Mouse (Mus musculus) lung, postnatal 0 days (tissue): Measurements from ENCODE around the gene Gpx5. TPM values are rescaled to one million over a fixed set of nuclear protein-coding genes. Genes with fewer than 3 reads are reported as not detected.

ENCODE experiments used
- ATAC-seq: fragments of 200-750 bp; cut with Nextera tagmentation; 2 replicates; pipeline ENCODE4 v1.8.0; 2017; ENCODE audit warnings: moderate library complexity
- DNase-seq: peaks from one replicate; pipeline ENCODE4 v3.0.0-alpha.2; 2016; ENCODE audit warnings: low spot score
- H3K27ac ChIP-seq: fragments of 300-500 bp; sonication (generic); 2 replicates; pipeline ENCODE4 v1.5.1; 2014; ENCODE audit warnings: antibody characterized with exemption, mild to moderate bottlenecking, low read length, mixed read lengths
- H3K27me3 ChIP-seq: fragments of 300-500 bp; sonication (generic); replicated peaks from 2 replicates; pipeline ENCODE4 v1.6.1; 2014; ENCODE audit warnings: low read length, mixed read lengths; ENCODE audit not compliant: insufficient read depth
- H3K36me3 ChIP-seq: fragments of 300-500 bp; sonication (generic); 2 replicates; pipeline ENCODE4 v1.6.1; 2014; ENCODE audit warnings: low read length, mixed read lengths; ENCODE audit not compliant: insufficient read depth
- H3K4me1 ChIP-seq: fragments of 300-500 bp; sonication (generic); 2 replicates; pipeline ENCODE4 v1.6.1; 2014; ENCODE audit warnings: antibody characterized with exemption, low read depth, low read length, mixed read lengths; ENCODE audit not compliant: insufficient read depth
- H3K4me2 ChIP-seq: fragments of 300-500 bp; sonication (generic); replicated peaks from 2 replicates; pipeline ENCODE4 v1.6.1; 2014; ENCODE audit warnings: low read depth, mild to moderate bottlenecking, low read length, moderate library complexity, mixed read lengths
- H3K4me3 ChIP-seq: fragments of 300-500 bp; sonication (generic); 2 replicates; pipeline ENCODE4 v1.5.1; 2014; ENCODE audit warnings: low read depth, low read length
- H3K9ac ChIP-seq: fragments of 300-500 bp; sonication (generic); replicated peaks from 2 replicates; pipeline ENCODE4 v1.6.1; 2014; ENCODE audit warnings: low read depth, mild to moderate bottlenecking
- H3K9me3 ChIP-seq: fragments of 300-500 bp; sonication (generic); 2 replicates; pipeline ENCODE4 v1.6.1; 2016; ENCODE audit warnings: low read length, mixed read lengths
- CTCF ChIP-seq: IDR thresholded peaks from 2 replicates; pipeline ENCODE4 v1.5.1; 2016; ENCODE audit warnings: antibody characterized with exemption, mild to moderate bottlenecking
- EP300 ChIP-seq: IDR thresholded peaks from 2 replicates; pipeline ENCODE4 v1.6.1; 2016; ENCODE audit warnings: antibody characterized with exemption, mild to moderate bottlenecking, control low read depth
- WGBS: fragments of 180-500 bp; shearing (Covaris S2); extraction: QIAGEN DNeasy Blood & Tissue Kit; methylation state at CpG from one replicate; pipeline ENCODE4 v1.1.7; 2014; 5-methylcytosine and 5-hydroxymethylcytosine counted together
- polyA plus RNA-seq: library from polyadenylated mRNA; unstranded; fragments of >200 nt; fragmentation: Nextera tagmentation; extraction: Ambion mirVana; gene quantifications from 2 replicates; pipeline ENCODE4 v1.2.1, GENCODE M21; 2015

The Gpx5 gene
- polyA plus RNA-seq, 1 experiment from 2014 or later: not detected

DNA sequence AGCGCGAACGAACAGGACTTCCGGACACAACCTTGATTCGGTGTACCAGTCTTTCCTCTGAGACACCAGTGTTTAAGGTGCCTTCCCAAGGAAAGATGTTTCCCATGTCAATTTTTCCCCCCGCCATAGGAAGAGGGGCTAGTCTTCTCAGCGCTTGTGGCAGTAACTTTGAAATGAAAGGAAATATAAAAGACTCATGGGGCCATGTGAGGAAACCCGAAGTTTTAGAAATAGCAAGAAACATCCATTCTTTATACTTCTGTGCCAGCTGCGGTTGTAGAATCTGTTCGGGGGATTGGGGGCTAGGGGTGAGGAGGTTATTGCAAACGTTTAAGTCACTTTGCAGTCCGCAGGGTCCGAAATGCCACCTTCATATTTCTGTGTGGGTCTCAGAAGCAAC is 49.3 kb downstream of the Gpx5 start:
- no peak for ATAC-seq
- H3K36me3 ChIP-seq: no peaks in the 10 kb centered on the region
- no peaks in the 10 kb centered on the region for H3K27me3 ChIP-seq
- no peak overlapping the region; the same call in 1 of the 2 replicates for H3K4me3 ChIP-seq
- TF ChIP-seq EP300 (no peak), CTCF (no peak)
- no peaks in the 10 kb centered on the region for H3K4me1 ChIP-seq
- no peaks in the 10 kb centered on the region for H3K9me3 ChIP-seq
- peak overlapping the region; percentile 39; the same call in 1 of the 2 replicates for H3K4me2 ChIP-seq
- no peak overlapping the region for H3K27ac ChIP-seq
- WGBS: 17% methylated on average over 13 of the region's 13 CpGs
- no peak for DNase-seq
- no peak overlapping the region for H3K9ac ChIP-seq

DNA sequence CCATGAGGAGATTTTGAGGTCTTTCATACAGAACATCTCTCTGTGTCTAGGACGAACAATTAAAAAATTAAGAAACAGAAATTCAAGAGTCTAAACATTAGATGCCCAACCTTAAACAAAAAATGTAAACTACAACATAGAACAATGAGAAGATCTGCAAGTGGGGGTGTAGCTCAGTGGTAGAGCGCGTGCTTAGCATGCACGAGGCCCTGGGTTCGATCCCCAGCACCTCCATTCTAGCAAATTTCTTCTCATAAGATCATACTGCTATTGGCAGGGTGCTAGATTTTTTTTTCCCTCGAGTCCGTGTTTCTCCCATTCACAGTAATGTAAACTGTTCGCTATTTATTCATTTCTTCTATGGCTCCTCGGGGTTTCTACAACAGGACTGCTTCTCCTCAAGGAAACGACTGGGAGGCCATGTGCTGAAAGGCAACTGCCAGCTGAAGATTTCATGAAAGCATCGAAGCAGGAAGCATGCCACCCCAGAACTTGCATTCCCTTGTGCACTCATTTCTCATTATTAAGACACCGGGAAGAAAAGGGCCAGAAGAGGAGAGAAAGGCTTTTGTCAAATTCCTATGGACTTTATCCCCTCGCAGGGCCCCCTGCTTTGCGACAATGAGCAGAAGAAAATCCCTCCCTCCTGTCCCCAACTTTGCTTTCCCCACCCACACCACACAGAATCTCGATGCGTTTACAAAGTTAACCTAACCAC is 50.0 kb downstream of the Gpx5 start:
- Histone ChIP-seq H3K9ac (no peak overlapping the region), H3K9me3 (no peaks in the 10 kb centered on the region), H3K4me2 (peak overlapping the region; percentile 39; the same call in 1 of the 2 replicates), H3K4me3 (no peak overlapping the region; the same call in 1 of the 2 replicates), H3K27me3 (no peaks in the 10 kb centered on the region), H3K4me1 (no peaks in the 10 kb centered on the region), H3K27ac (no peak overlapping the region), H3K36me3 (no peaks in the 10 kb centered on the region)
- TF ChIP-seq EP300: no peak
- TF ChIP-seq CTCF: no peak
- DNase-seq (no peak), ATAC-seq (no peak)
- 10% methylated on average over 16 of the region's 16 CpGs for whole genome bisulfite sequencing

DNA sequence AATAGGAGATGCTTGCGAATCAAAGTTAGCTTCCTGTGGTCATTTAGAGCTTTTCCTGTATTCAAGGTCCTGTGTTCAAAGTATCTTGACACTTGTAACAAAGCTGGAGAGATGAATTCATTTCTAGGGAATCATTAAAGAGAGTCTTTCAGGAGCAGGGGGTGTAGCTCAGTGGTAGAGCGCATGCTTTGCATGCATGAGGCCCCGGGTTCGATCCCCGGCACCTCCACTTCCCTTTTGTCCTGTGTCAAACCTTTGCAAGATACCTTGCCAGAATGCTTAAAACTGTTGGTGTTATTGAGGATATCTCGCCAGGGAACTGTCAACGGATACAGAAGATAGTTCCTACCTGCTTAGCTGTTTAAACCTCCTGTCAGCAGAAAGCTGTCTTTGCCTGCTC is 51.7 kb downstream of the Gpx5 start:
- no peak overlapping the region for H3K4me2 ChIP-seq
- H3K9me3 ChIP-seq: no peaks in the 10 kb centered on the region
- no peaks in the 10 kb centered on the region for H3K27me3 ChIP-seq
- ATAC-seq: no peak
- WGBS: 15% methylated on average over 7 of the region's 7 CpGs
- H3K4me3 ChIP-seq: no peak overlapping the region
- no peak for TF ChIP-seq CTCF
- no peak for TF ChIP-seq EP300
- no peak overlapping the region for H3K27ac ChIP-seq
- H3K36me3 ChIP-seq: no peaks in the 10 kb centered on the region
- no peak for DNase-seq
- H3K4me1 ChIP-seq: no peaks in the 10 kb centered on the region
- H3K9ac ChIP-seq: no peak overlapping the region

DNA sequence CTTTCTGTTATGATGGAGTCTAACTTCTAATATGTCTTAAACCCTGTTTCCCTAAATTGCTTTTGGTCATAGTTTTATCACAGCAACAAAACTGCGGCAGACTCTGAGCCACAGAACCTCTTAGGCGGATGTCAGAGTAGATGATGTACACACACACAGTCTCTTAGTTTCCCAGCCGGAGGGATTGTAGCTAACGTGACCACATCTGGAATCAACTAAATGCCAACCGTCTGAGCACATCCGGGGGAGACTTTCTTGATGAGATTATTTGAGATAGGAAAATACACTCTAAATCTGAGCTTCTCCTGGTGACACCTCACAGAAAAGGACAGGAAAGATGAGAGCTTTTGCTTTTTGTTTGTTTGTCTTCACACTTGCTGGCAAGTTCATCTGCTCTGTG is 55.4 kb downstream of the Gpx5 start:
- Histone ChIP-seq H3K9me3 (no peaks in the 10 kb centered on the region), H3K27ac (no peak overlapping the region), H3K27me3 (no peaks in the 10 kb centered on the region), H3K9ac (no peak overlapping the region), H3K4me3 (no peak overlapping the region), H3K4me2 (no peak overlapping the region), H3K36me3 (no peaks in the 10 kb centered on the region), H3K4me1 (no peaks in the 10 kb centered on the region; the same call in 1 of the 2 replicates)
- WGBS: 67% methylated on average over 6 of the region's 6 CpGs
- TF ChIP-seq EP300 (no peak), CTCF (no peak)
- DNase-seq (no peak), ATAC-seq (no peak)

DNA sequence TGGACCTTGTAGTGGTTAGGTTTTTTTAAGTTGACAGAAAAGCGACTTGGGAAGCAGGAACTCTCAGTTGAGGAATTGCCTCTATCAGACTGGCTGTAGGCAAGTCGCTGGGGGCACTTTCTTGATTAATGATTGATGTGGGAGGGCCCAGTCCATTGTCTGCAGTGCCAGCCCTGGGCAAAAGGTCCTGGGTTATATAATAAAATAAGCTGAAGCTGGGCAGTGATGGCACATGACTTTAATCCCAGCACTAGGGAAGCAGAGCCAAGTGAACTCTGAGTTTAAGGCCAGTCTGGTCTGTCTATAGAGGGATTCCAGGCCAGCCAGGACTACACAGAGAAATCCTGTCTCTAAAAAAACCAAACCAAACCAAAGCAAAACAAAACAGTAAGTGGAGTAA is 55.8 kb downstream of the Gpx5 start:
- Histone ChIP-seq H3K9ac (no peak overlapping the region), H3K4me1 (no peaks in the 10 kb centered on the region; the same call in 1 of the 2 replicates), H3K4me3 (no peak overlapping the region), H3K36me3 (no peaks in the 10 kb centered on the region), H3K4me2 (no peak overlapping the region), H3K27ac (no peak overlapping the region), H3K9me3 (no peaks in the 10 kb centered on the region), H3K27me3 (no peaks in the 10 kb centered on the region)
- DNase-seq (no peak), ATAC-seq (no peak)
- TF ChIP-seq CTCF (no peak), EP300 (no peak)
- WGBS: 46% methylated on average over 2 of the region's 2 CpGs

Other genes starting within 250 kb of the Gpx5 start
- not detected in 2 replicates for gene Olfr1370, start 217.8 kb downstream of the Gpx5 start, polyA plus RNA-seq
- gene Olfr1369-ps1, start 181.2 kb downstream of the Gpx5 start, polyA plus RNA-seq: not detected in 2 replicates
- gene Olfr263, start 163.1 kb downstream of the Gpx5 start, polyA plus RNA-seq: not detected in 2 replicates
- gene Olfr1368, start 146.9 kb downstream of the Gpx5 start, polyA plus RNA-seq: not detected in 2 replicates
- gene Trim27, start 113.3 kb downstream of the Gpx5 start, polyA plus RNA-seq: 61.2 and 63.3 TPM in 2 replicates
- 0.21 and 0.27 TPM in 2 replicates for gene Gpx6, start 19.4 kb upstream of the Gpx5 start, polyA plus RNA-seq
- not detected in 2 replicates for gene Olfr1367, start 54.2 kb upstream of the Gpx5 start, polyA plus RNA-seq
- gene Zscan12, start 70.1 kb upstream of the Gpx5 start, polyA plus RNA-seq: 6.4 and 6.8 TPM in 2 replicates
- 46.3 and 54.3 TPM in 2 replicates for gene Zkscan3, start 110.0 kb upstream of the Gpx5 start, polyA plus RNA-seq
- 0.87 TPM in 2 replicates for gene Pgbd1, start 148.3 kb upstream of the Gpx5 start, polyA plus RNA-seq
- gene Zscan26, start 161.0 kb upstream of the Gpx5 start, polyA plus RNA-seq: 30.2 and 33.0 TPM in 2 replicates
- 9.1 and 10.5 TPM in 2 replicates for gene Nkapl, start 175.8 kb upstream of the Gpx5 start, polyA plus RNA-seq
- 5.1 and 5.2 TPM in 2 replicates for gene Zkscan4, start 186.2 kb upstream of the Gpx5 start, polyA plus RNA-seq
- not detected in 2 replicates for gene Gm10065, start 186.7 kb upstream of the Gpx5 start, polyA plus RNA-seq
- gene AK157302, start 202.5 kb upstream of the Gpx5 start, polyA plus RNA-seq: 0.31 and 0.39 TPM in 2 replicates
- gene Gm11273, start 208.7 kb upstream of the Gpx5 start, polyA plus RNA-seq: 3.3 and 5.8 TPM in 2 replicates
- gene Zkscan8, start 238.4 kb upstream of the Gpx5 start, polyA plus RNA-seq: 3.1 and 3.4 TPM in 2 replicates